Mouse (Mus musculus): ENCODE data around the gene Scamp2. TPM values are rescaled to one million over a fixed set of nuclear protein-coding genes. Genes with fewer than 3 reads are reported as not detected.

Scamp2 gene
- polyA plus RNA-seq, 1 experiment = 38.3 TPM

- Histone ChIP-seq H3K4me2 (ENCODE audit: low read depth) (no peak overlapping the region), H3K27me3 (ENCODE audit: control insufficient read depth, insufficient read depth, insufficient read length) (no peaks in the 10 kb centered on the region), H3ac (ENCODE audit: control insufficient read depth, insufficient read length) (no peak overlapping the region), H3K36me3 (ENCODE audit: control insufficient read depth, insufficient read depth) (peaks cover 18% of the 10 kb centered on the region), H3K4me3 (no peak overlapping the region), H3K79me2 (ENCODE audit: control insufficient read depth, insufficient read depth) (no peaks in the 10 kb centered on the region)
- TF ChIP-seq POLR2AphosphoS2 (IDR thresholded peaks at IDR 0.05; ENCODE audit: insufficient read length, low read depth) = no peak
- no peak for TF ChIP-seq USF1 (IDR thresholded peaks at IDR 0.05; ENCODE audit: low read depth)
- TF ChIP-seq TCF3 (IDR thresholded peaks at IDR 0.05; ENCODE audit: insufficient read length, low read depth) = no peak
- TF ChIP-seq CEBPB (IDR thresholded peaks at IDR 0.05; ENCODE audit: insufficient read depth, poor library complexity, severe bottlenecking) = no peak
Measured at GRCm38 (mm10) chr9:57597265-57597664, 36.5 kb downstream of the Scamp2 start.

GRCm38 (mm10) chr9:57597929-57598382 is 37.2 kb downstream of the Scamp2 start:
- Histone ChIP-seq H3ac (ENCODE audit: control insufficient read depth, insufficient read length) (no peak overlapping the region), H3K4me3 (no peak overlapping the region), H3K4me2 (ENCODE audit: low read depth) (no peak overlapping the region), H3K79me2 (ENCODE audit: control insufficient read depth, insufficient read depth) (no peaks in the 10 kb centered on the region), H3K36me3 (ENCODE audit: control insufficient read depth, insufficient read depth) (peaks cover 18% of the 10 kb centered on the region), H3K27me3 (ENCODE audit: control insufficient read depth, insufficient read depth, insufficient read length) (no peaks in the 10 kb centered on the region)
- TF ChIP-seq CEBPB (IDR thresholded peaks at IDR 0.05; ENCODE audit: insufficient read depth, poor library complexity, severe bottlenecking) (no peak), MAX (IDR thresholded peaks at IDR 0.05; ENCODE audit: low read depth) (no peak), MYOD1 (IDR thresholded peaks at IDR 0.05; ENCODE audit: control insufficient read depth in 1 of 3, insufficient read length in 2 of 3, low read depth in 2 of 3) (peak in 2 of 3 experiments; percentile 59 to 71), SRF (IDR thresholded peaks at IDR 0.05; ENCODE audit: control insufficient read depth, insufficient read length, low read depth) (no peak), REST (IDR thresholded peaks at IDR 0.05; ENCODE audit: insufficient read depth, insufficient read length) (no peak), POLR2AphosphoS2 (IDR thresholded peaks at IDR 0.05; ENCODE audit: insufficient read length, low read depth) (peak; percentile 79), MYOG (IDR thresholded peaks at IDR 0.05; ENCODE audit: control insufficient read depth in 1 of 3, insufficient read depth in 1 of 3, insufficient read length in 2 of 3, low read depth in 2 of 3) (peak in 2 of 3 experiments; percentile 28 to 82), TCF12 (IDR thresholded peaks at IDR 0.05; ENCODE audit: insufficient read depth, poor library complexity, severe bottlenecking) (no peak)

- peaks cover 18% of the 10 kb centered on the region for H3K36me3 ChIP-seq (ENCODE audit: control insufficient read depth, insufficient read depth)
- H3K4me2 ChIP-seq (ENCODE audit: low read depth) = no peak overlapping the region
- no peak overlapping the region for H3ac ChIP-seq (ENCODE audit: control insufficient read depth, insufficient read length)
- H3K4me3 ChIP-seq = no peak overlapping the region
- TF ChIP-seq MYOD1 (IDR thresholded peaks at IDR 0.05; ENCODE audit: control insufficient read depth in 1 of 3, insufficient read length in 2 of 3, low read depth in 2 of 3) (peak in 2 of 3 experiments; percentile 2 to 19), MAX (IDR thresholded peaks at IDR 0.05; ENCODE audit: low read depth) (no peak), POLR2A (IDR thresholded peaks at IDR 0.05; ENCODE audit: insufficient read length, low read depth) (peak; percentile 10), TCF12 (IDR thresholded peaks at IDR 0.05; ENCODE audit: insufficient read depth, poor library complexity, severe bottlenecking) (no peak), SRF (IDR thresholded peaks at IDR 0.05; ENCODE audit: control insufficient read depth, insufficient read length, low read depth) (no peak), TCF3 (IDR thresholded peaks at IDR 0.05; ENCODE audit: insufficient read length, low read depth) (no peak), MYOG (IDR thresholded peaks at IDR 0.05; ENCODE audit: control insufficient read depth in 1 of 3, insufficient read depth in 1 of 3, insufficient read length in 2 of 3, low read depth in 2 of 3) (peak in 1 of 3 experiments; percentile 36), POLR2AphosphoS2 (IDR thresholded peaks at IDR 0.05; ENCODE audit: insufficient read length, low read depth) (peak; percentile 59), REST (IDR thresholded peaks at IDR 0.05; ENCODE audit: insufficient read depth, insufficient read length) (no peak)
- H3K79me2 ChIP-seq (ENCODE audit: control insufficient read depth, insufficient read depth) = no peaks in the 10 kb centered on the region
- no peaks in the 10 kb centered on the region for H3K27me3 ChIP-seq (ENCODE audit: control insufficient read depth, insufficient read depth, insufficient read length)
Measured at GRCm38 (mm10) chr9:57598851-57599563, 38.3 kb downstream of the Scamp2 start.

GRCm38 (mm10) chr9:57600620-57601352 is 40.0 kb downstream of the Scamp2 start:
- Histone ChIP-seq H3K4me3 (no peak overlapping the region), H3K36me3 (ENCODE audit: control insufficient read depth, insufficient read depth) (peaks cover 11% of the 10 kb centered on the region), H3K27me3 (ENCODE audit: control insufficient read depth, insufficient read depth, insufficient read length) (no peaks in the 10 kb centered on the region), H3ac (ENCODE audit: control insufficient read depth, insufficient read length) (no peak overlapping the region), H3K79me2 (ENCODE audit: control insufficient read depth, insufficient read depth) (no peaks in the 10 kb centered on the region), H3K4me2 (ENCODE audit: low read depth) (peak overlapping the region; percentile 64)
- TF ChIP-seq USF1 (IDR thresholded peaks at IDR 0.05; ENCODE audit: low read depth) (no peak), TCF12 (IDR thresholded peaks at IDR 0.05; ENCODE audit: insufficient read depth, poor library complexity, severe bottlenecking) (peak; percentile 59), POLR2A (IDR thresholded peaks at IDR 0.05; ENCODE audit: insufficient read length, low read depth) (peak; percentile 32), REST (IDR thresholded peaks at IDR 0.05; ENCODE audit: insufficient read depth, insufficient read length) (no peak), MAX (IDR thresholded peaks at IDR 0.05; ENCODE audit: low read depth) (no peak), SRF (IDR thresholded peaks at IDR 0.05; ENCODE audit: control insufficient read depth, insufficient read length, low read depth) (no peak), CEBPB (IDR thresholded peaks at IDR 0.05; ENCODE audit: insufficient read depth, poor library complexity, severe bottlenecking) (no peak), TCF3 (IDR thresholded peaks at IDR 0.05; ENCODE audit: insufficient read length, low read depth) (peak; percentile 48), MYOD1 (IDR thresholded peaks at IDR 0.05; ENCODE audit: control insufficient read depth in 1 of 3, insufficient read length in 2 of 3, low read depth in 2 of 3) (peak in 2 of 3 experiments; percentile 71 to 84), POLR2AphosphoS2 (IDR thresholded peaks at IDR 0.05; ENCODE audit: insufficient read length, low read depth) (peak; percentile 22), MYOG (IDR thresholded peaks at IDR 0.05; ENCODE audit: control insufficient read depth in 1 of 3, insufficient read depth in 1 of 3, insufficient read length in 2 of 3, low read depth in 2 of 3) (peak; percentile 22 to 95 (median 75))
